Mouse (Mus musculus): Measurements from ENCODE around the gene Hist1h1b.
"Not testable (repeated sequence)": the region's sequence is repeated elsewhere in the genome, so short reads cannot be mapped to it uniquely, and the experiment has no call there.

Hist1h1b gene

GRCm38 (mm10) chr13:21779767-21780731 lies at the start of gene Hist1h1b:
Hist1h1b (minus strand) TSS chr13:21780625.
- DNase-seq (ENCODE audit: low read depth, low spot score) = peak; percentile 69
- no peaks in the 10 kb centered on the region for H3K27me3 ChIP-seq (ENCODE audit: control insufficient read depth, insufficient read depth, low read length, poor library complexity, severe bottlenecking)
- H3K36me3 ChIP-seq (ENCODE audit: control insufficient read depth, insufficient read depth, low read length, poor library complexity, severe bottlenecking) = no peaks in the 10 kb centered on the region

- Histone ChIP-seq H3K36me3 (ENCODE audit: control insufficient read depth, insufficient read depth, low read length, poor library complexity, severe bottlenecking) (no peaks in the 10 kb centered on the region), H3K27me3 (ENCODE audit: control insufficient read depth, insufficient read depth, low read length, poor library complexity, severe bottlenecking) (no peaks in the 10 kb centered on the region)
- DNase-seq (ENCODE audit: low read depth, low spot score) = no peak
Measured at GRCm38 (mm10) chr13:21828511-21828910, 48.1 kb upstream of the Hist1h1b start.

GRCm38 (mm10) chr13:21820082-21820890 lies 39.9 kb upstream of the Hist1h1b start:
- DNase-seq (ENCODE audit: low read depth, low spot score); H3K36me3 ChIP-seq (ENCODE audit: control insufficient read depth, insufficient read depth, low read length, poor library complexity, severe bottlenecking); H3K27me3 ChIP-seq (ENCODE audit: control insufficient read depth, insufficient read depth, low read length, poor library complexity, severe bottlenecking): not testable (repeated sequence)

GRCm38 (mm10) chr13:21812092-21812491 lies 31.7 kb upstream of the Hist1h1b start:
- not testable (repeated sequence) for DNase-seq (ENCODE audit: low read depth, low spot score); H3K27me3 ChIP-seq (ENCODE audit: control insufficient read depth, insufficient read depth, low read length, poor library complexity, severe bottlenecking); H3K36me3 ChIP-seq (ENCODE audit: control insufficient read depth, insufficient read depth, low read length, poor library complexity, severe bottlenecking)

GRCm38 (mm10) chr13:21811539-21811938 lies 31.1 kb upstream of the Hist1h1b start, which contains the start of gene Hist1h4m:
Hist1h4m (plus strand) TSS chr13:21811746.
- not testable (repeated sequence) for H3K36me3 ChIP-seq (ENCODE audit: control insufficient read depth, insufficient read depth, low read length, poor library complexity, severe bottlenecking); H3K27me3 ChIP-seq (ENCODE audit: control insufficient read depth, insufficient read depth, low read length, poor library complexity, severe bottlenecking); DNase-seq (ENCODE audit: low read depth, low spot score)

GRCm38 (mm10) chr13:21811074-21811473 lies 30.6 kb upstream of the Hist1h1b start:
- H3K27me3 ChIP-seq (ENCODE audit: control insufficient read depth, insufficient read depth, low read length, poor library complexity, severe bottlenecking); DNase-seq (ENCODE audit: low read depth, low spot score); H3K36me3 ChIP-seq (ENCODE audit: control insufficient read depth, insufficient read depth, low read length, poor library complexity, severe bottlenecking): not testable (repeated sequence)

GRCm38 (mm10) chr13:21810073-21810472 lies 29.6 kb upstream of the Hist1h1b start, which contains the start of the genes Hist1h2bq and Hist1h2ao:
Hist1h2bq (minus strand) TSS chr13:21810197.
Hist1h2ao (plus strand) TSS chr13:21810465.
- not testable (repeated sequence) for DNase-seq (ENCODE audit: low read depth, low spot score); H3K27me3 ChIP-seq (ENCODE audit: control insufficient read depth, insufficient read depth, low read length, poor library complexity, severe bottlenecking); H3K36me3 ChIP-seq (ENCODE audit: control insufficient read depth, insufficient read depth, low read length, poor library complexity, severe bottlenecking)

- H3K27me3 ChIP-seq (ENCODE audit: control insufficient read depth, insufficient read depth, low read length, poor library complexity, severe bottlenecking); DNase-seq (ENCODE audit: low read depth, low spot score); H3K36me3 ChIP-seq (ENCODE audit: control insufficient read depth, insufficient read depth, low read length, poor library complexity, severe bottlenecking): not testable (repeated sequence)
Measured at GRCm38 (mm10) chr13:21803058-21803457, 22.6 kb upstream of the Hist1h1b start.

- not testable (repeated sequence) for H3K27me3 ChIP-seq (ENCODE audit: control insufficient read depth, insufficient read depth, low read length, poor library complexity, severe bottlenecking)
Measured at GRCm38 (mm10) chr13:21797163-21797562, 16.7 kb upstream of the Hist1h1b start.

GRCm38 (mm10) chr13:21795584-21795983 lies 15.2 kb upstream of the Hist1h1b start:
- no peaks in the 10 kb centered on the region for H3K27me3 ChIP-seq (ENCODE audit: control insufficient read depth, insufficient read depth, low read length, poor library complexity, severe bottlenecking)
- no peaks in the 10 kb centered on the region for H3K36me3 ChIP-seq (ENCODE audit: control insufficient read depth, insufficient read depth, low read length, poor library complexity, severe bottlenecking)
- DNase-seq (ENCODE audit: low read depth, low spot score) = no peak

More at GRCm38 (mm10) chr13:21797163-21797562, 16.7 kb upstream of the Hist1h1b start:
- DNase-seq (ENCODE audit: low read depth, low spot score); H3K36me3 ChIP-seq (ENCODE audit: control insufficient read depth, insufficient read depth, low read length, poor library complexity, severe bottlenecking): not testable (repeated sequence)

GRCm38 (mm10) chr13:21790601-21791283 lies 10.3 kb upstream of the Hist1h1b start:
- no peaks in the 10 kb centered on the region for H3K36me3 ChIP-seq (ENCODE audit: control insufficient read depth, insufficient read depth, low read length, poor library complexity, severe bottlenecking)
- no peaks in the 10 kb centered on the region for H3K27me3 ChIP-seq (ENCODE audit: control insufficient read depth, insufficient read depth, low read length, poor library complexity, severe bottlenecking)
- DNase-seq (ENCODE audit: low read depth, low spot score) = no peak

GRCm38 (mm10) chr13:21789925-21790324 lies 9.5 kb upstream of the Hist1h1b start:
- no peaks in the 10 kb centered on the region for H3K36me3 ChIP-seq (ENCODE audit: control insufficient read depth, insufficient read depth, low read length, poor library complexity, severe bottlenecking)
- no peak for DNase-seq (ENCODE audit: low read depth, low spot score)
- no peaks in the 10 kb centered on the region for H3K27me3 ChIP-seq (ENCODE audit: control insufficient read depth, insufficient read depth, low read length, poor library complexity, severe bottlenecking)

- no peak for DNase-seq (ENCODE audit: low read depth, low spot score)
- Histone ChIP-seq H3K27me3 (ENCODE audit: control insufficient read depth, insufficient read depth, low read length, poor library complexity, severe bottlenecking) (no peaks in the 10 kb centered on the region), H3K36me3 (ENCODE audit: control insufficient read depth, insufficient read depth, low read length, poor library complexity, severe bottlenecking) (no peaks in the 10 kb centered on the region)
Measured at GRCm38 (mm10) chr13:21787760-21788593, 7.6 kb upstream of the Hist1h1b start.

Measured in splenic B cell, adult 2 months (primary cell).